Mouse (Mus musculus): ENCODE data around the gene Camk1d.

GRCm38 (mm10) chr2:5607920-5608841 lies 106.1 kb downstream of the Camk1d start:
- no peak for TF ChIP-seq POLR2A (IDR thresholded peaks at IDR 0.05; ENCODE audit: extremely low read depth, insufficient read depth, low read length)
- TF ChIP-seq CTCF (IDR thresholded peaks at IDR 0.05; ENCODE audit: low read depth, low read length): no peak
